Mouse (Mus musculus) left cerebral cortex, adult 9 months (tissue): ENCODE results near the gene Fam208b.

Experiments used
- DNase-seq, 2 experiments: peaks; one replicate each; pipeline ENCODE4 v3.0.0; 2022; ENCODE audit warnings: low spot score in 2 of 2

Fam208b gene

DNA sequence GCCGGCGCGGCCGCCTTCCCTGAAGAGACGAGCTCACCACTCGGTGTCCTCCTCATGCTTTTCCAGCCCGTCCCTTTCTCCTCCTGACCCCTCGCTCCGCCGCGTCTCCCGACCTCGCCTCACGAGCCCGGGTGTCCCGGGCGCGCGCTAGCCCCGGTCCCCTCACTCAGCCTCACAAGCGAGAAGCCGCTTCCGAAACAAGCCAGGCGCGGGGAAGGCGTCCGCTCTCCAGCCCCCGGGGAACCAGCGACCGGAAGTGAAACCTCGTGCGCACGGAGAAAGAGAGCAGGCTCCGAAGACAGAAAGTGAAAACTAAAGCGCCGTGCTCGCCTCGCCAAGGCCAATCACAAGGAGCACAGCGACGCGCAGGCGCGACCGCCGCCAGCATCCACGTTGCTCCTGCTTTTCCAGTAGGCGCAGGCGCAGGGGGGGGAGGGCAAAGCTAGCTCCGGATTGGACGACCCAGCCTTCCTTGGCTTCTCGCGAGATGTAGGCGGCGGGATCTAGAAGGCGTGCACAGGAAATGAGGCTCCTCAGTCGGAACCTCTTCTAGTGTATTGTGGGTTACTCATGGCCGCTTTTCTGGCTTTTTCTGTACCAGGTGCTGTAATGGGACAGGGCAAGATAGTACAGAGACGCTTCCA is at the start of gene Fam208b:
TSS of gene Fam208b (minus strand) at position 314 of the 644 bp plus-strand sequence.
- peak; percentile 95 to 99 for DNase-seq

DNA sequence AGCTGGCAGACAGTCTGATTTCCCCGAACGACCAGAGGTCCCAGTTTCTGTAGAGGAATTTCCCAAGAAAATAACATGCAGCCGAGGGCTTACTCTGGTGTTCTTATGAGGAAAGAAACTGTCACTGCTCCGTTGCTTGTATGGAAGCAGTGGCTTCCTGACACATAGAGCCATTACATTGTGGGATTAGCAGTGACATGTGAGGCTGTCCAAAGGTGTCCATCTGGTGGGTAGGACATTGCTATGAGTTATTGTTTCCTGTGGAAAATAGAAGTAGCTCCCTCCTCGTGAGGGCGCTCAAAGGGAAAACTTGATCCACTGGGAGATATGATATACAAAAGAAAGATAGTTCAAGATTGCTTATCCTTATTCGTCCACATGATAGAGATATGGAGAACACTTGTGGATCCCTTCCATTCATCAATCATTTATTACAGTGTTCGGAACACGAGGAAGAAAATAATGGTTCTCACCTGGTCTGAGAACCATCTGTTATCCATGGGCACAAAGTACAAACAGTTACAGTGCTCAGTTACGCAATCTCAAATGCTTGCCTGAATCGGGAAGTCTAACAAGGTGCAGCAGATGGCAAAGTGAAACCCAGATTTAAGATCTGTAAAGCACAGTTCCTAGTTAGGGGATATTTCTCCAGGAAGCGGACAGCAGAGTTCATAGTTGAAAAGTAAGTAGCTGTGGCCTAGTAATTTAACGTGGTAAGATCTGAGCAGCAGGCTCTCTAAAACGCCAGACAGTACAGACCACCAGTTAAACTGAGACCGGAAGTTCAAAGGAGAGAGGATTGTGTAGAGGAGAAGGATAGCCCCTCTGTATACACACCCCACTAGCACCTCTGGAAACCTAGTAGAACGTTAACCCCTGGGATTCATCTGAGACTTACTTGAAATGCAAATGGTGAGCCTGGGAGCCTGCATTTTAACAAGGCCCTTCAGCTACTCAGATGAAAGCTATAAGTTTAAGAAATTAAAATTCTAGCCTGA is 48.6 kb upstream of the Fam208b start:
- no peak for DNase-seq

DNA sequence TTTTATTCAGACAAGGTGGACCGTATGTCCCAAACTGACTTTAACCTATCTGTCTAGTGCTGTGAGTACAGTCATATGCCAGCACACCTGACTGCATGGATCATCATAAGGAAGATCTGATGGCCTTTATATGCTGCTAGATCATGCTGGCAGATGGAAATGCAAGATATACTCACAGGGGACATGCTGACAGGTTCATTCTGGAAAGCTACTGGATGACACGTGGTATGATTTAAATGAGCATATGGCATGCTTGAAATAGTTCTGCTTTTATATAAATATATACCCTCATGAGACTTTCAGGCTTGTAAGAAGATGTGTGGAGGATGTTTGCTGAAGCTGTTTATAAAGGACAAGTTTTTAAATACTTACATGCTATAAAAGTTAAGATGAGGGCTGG is 43.5 kb upstream of the Fam208b start:
- peak; percentile 46 to 65 for DNase-seq

DNA sequence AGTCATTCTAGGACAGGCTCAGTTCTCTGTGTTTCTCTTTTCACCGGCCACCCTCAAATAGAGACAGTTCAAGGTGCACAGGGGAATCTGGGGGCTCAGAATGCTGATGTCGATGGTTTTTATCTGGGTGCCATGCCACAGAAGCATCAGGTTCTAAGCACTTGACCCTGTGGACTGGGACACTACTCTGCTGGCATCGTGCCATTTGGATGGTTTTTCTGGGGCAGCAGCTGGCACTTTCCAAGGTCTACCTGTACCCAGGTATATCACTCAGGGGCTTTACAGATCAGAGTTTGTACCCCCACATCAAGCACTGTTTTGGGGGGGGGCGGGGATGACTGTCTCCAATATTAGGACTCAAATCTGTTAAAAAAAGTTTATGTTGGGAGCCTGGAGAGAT is 39.7 kb upstream of the Fam208b start:
- DNase-seq = no peak

DNA sequence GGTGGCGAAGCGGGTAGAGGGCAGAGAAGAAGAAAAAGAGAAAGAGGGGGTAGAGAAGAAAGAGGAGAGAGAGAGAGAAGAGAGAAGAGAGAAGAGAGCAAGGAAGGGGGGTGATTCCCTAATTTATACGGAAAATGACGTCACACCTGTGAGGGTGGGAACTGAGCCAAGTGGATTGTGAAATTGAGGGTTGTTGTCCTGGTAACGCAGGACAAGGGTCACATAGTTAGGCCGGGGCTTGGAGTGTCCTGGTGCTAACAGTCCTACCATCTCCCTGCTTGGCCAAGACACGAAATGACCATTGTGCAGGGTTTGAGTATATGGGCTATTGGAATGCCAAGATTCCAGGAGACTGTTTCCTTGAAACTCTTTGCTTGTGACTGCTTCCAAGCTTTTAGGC is 35.7 kb upstream of the Fam208b start:
- DNase-seq = no peak

DNA sequence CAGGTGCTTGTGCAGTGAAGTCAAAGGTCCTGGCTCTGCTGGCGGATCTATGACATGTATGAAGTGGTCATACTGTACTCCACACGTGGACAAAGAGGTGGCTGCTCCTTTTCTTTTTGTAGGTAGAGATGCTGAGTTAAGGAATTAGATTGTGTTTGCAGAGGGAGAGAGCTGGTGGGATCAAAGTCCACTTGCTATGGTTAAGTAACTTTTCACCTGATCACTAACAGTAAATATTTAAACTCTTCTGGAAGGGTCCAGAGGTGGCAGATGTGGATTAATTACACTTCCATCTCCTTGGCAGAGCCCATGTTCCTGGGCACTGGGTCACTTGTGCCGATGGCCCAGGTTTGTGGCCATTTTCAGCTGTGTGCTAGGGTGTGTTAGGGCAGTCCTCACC is 35.0 kb upstream of the Fam208b start:
- DNase-seq = no peak

DNA sequence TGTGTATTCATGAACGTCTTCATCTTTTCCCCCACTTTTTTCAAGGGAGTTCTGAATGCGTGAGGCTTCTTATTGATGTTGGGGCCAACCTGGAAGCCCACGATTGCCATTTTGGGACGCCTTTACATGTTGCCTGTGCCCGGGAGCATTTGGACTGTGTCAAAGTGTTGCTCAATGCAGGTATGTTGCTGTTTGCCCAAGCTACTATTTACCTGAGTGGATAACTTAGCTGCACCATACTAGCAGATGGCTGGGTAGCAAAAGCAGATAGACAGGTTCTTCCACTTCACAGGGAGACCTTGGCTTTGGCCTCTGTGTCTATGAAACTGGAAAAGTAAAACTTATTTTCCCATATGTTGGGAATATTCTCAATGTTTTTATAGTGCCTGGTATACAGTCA is 34.0 kb upstream of the Fam208b start:
- no peak for DNase-seq

DNA sequence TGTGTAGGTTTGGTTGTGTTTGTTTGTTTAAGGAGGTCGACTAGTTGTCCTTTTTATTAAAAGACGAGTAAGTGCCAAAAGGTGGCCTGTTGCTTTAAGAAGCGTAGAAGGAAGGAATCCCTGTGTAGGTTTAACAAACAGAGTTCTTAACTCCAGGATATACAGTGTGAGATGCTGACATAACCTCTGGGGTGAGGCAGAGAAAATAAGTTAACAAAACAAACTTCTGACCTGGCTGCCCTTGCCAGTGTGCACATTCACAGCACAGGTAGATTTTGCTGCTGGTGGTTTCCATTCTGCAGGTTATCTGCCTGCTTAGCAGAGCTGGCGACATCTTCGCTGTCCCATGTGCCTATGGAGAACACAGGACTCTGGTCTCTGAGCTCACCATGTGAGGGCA is 31.6 kb upstream of the Fam208b start:
- DNase-seq = no peak

DNA sequence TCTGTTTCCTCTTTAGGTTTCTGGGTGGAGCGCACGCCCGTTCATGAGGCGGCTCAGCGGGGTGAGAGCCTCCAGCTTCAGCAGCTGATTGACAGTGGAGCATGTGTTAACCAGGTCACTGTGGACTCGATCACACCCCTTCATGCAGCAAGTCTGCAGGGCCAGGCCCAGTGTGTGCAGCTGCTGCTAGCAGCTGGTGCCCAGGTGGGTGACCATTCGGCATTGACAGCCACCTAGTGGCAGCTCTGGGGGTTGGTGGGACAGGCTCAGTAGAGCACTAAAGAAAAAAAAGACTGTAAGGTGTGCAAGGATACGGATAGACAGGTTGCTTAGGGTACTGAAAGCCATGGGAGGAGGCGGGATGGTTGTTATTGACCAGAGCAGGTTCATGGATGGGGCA is 31.1 kb upstream of the Fam208b start:
- DNase-seq = no peak

DNA sequence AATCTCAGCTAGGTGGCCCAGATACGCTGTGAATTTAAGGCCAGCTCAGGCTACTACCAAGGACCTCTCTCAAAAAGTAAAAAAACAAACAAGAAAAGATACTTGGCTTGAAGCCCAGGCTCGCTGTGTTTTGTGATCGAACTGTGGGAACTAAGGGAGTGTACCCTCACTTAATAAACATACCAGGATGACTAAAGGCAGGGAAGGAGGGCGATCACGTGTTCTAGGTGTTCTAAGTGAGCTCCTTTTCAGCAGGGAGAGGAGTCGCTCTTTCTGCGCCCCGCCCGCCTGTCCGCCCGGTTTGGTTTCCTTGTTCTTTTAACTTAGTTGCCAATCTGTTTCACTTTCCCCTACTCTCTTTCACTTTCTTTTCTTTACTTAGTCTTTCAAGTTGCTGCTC is 25.9 kb upstream of the Fam208b start:
- no peak for DNase-seq

DNA sequence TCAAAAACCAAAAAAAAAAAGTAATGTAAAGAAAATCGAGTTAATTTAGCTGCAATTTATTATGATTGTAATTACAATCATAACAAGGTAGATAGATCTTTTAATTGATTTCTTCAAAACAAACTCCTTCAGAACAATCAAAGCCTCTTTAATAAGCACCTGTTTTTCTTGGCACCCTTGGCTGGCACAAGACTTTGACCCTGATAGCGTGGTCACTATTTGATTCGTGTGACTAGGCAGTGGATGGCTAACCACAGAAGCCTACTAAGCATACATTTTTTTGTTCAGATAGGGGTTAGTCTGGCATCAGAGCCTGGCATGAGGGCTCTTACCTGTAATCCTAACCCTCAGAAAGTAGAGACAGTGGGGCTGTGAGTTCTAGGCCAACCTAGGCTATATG is 24.2 kb upstream of the Fam208b start:
- no peak for DNase-seq

DNA sequence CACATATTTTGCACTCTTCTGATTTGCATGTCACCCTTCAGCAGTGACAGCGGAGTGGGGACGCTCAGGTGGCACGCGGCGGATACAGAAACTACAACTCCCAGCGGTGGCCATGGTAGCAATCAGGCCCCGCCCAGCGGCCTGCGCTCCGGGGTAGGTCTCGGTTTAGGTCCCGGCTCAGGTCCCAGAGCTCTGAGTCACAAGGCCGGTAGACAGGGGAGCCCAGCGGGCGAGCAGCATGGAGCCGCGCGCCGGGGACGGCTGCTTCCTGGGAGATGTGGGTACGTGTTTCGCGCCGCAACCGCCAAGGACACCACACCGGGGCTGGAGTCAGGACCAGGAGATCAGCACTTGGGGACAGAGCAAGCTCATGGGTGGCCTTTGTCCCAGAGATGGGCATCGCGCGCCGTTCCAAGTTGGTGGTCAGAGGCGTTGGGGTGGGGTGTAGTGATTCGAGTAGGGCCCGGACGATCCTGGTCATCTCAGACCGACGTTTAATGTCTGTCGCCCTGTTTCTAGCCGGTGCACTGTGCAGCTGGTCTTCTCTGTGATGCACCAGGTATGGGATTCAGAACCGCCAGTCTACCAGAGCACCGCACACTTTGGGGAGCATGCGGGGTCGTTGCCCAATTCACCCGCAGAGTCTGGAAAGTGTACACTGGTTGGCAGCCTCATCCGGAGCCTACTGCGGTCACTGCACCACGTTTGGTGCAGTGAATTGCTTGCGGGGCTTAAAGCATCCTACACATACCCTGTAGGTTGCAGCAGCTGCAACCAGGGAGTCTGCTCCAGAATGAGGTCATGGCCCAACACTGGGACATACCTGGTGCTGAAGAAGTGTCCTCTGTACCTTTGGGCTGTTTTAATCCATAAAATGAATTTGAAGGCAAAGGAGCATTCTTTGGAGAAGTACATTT is 23.2 kb upstream of the Fam208b start, which contains the start of gene Asb13:
TSS of gene Asb13 (plus strand) at position 138 of the 917 bp plus-strand sequence.
- peak; percentile 62 to 87 for DNase-seq

DNA sequence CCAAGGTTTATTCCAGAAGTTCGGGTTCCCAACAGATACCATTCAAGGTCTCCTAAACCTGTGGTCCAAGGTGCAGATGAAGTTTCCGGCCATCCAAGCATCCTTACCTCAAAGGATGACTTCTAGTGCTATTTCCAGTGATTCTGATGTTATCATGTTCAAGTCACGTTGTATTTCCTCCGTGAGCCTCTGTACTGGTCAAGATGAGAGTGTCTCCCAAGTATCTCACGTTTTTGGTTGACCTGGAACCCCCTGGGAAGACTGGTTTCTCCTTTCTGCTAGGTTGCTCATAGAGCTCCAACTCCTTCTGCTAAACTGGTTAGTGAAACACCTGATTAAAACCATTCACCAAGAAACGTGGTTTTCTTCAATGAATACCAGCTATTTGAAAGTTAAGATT is 22.2 kb upstream of the Fam208b start:
- DNase-seq = no peak

DNA sequence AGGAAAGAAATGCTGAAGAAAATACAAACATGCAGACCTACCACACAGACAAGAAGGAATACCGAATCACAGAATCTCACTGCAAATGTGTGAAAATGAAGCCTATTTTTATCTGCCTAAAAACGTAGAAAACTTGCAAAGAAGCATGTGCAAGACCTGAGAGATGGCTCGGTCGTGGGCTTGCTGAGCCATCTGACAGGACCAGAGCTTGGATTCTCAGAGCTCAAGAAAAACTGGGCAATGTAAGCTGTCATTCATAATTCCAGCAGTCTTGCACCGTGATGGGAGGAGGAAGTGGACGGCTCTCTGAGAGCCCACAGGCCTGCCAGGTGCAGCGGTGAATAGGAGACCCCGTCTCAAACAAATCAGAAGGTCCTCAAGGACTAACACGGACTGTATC is 21.6 kb upstream of the Fam208b start:
- DNase-seq = no peak

DNA sequence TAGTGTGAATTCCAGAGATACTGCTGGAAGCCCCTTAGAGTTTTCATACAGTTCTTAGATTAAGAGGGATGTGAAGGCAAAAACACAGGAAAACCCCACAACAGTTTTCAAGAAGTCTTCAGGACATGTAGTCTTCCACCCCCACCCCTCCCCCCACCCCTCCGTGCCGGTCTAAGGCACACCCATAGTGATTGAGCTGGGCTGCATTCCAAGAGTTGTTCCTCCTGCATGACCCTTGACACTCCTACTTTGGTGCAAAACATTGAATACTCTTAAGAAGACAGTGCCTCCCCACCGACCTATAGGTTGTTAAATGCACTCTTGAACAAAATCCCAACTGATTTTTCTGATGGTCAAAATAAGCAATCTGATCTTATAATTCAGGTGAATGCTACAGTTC is 17.2 kb upstream of the Fam208b start:
- DNase-seq = no peak

DNA sequence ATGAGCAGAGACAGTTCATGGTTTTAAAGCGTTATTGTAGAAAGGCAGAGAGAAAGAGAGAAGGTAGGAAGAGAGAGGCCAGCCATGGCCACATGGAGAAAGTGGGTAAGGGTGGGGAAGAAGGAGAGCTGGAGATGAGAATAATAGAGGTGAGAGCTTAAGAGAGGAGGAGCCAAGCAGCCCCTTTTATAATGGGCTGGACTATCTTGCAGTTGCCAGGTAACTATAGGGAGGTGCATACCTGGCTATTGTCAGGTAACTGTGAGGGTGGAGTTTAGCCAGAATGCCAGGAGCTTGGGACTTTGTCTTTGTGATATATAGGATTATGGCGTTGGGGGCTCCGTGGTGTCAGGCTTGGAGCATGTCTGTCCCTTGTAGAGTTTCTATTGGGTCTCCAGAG is 16.2 kb upstream of the Fam208b start:
- DNase-seq = no peak

DNA sequence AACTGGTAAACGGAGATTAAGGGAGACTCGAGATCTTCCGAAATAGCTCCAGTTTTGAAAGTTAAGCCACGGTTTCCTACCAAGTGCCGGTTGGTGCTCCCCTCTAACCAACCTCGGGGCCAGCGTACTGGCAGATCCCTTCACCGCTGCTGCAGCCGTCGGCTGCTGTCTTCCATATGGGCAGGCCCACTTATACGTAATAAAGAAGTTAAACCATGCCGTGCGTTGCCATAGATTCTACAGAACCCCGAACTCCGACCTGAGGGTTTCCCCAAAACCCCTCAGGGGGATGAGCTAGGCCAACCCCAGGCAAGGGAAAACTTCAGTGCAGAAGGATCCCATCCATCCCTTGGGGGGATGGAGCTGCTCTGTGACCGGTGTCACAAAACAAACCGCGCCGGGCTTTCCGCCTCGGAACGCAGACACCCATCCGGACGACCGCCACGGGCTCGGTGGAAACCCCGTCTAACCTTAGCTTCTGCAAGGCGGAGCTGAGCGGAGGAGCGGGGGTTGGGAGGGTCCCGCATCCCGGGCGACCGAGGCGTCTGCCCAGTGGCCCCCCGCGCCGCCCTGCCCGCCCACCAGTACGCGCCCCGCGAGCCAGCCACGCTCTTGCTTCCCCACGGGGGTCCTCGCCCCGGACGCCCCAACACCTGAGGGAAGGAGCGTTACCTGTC is 652 bp downstream of the Fam208b start:
- DNase-seq = peak in 1 of 2 experiments; percentile 8

DNA sequence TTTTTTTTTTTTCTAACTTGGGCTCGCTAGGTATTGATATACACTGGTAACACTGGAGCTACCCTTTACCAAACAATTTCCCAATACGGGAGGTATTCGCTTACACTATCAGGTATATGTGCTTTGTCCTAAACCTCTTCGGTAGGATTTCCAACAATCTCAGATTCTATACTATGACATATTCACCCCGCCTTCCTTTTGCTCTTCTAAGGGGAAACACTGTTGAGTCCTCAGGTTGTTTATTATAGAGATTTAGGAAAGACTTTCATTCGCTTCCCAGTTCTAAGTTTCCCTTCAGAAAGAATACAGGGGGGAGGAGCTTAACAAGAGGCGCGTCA is 1.2 kb downstream of the Fam208b start:
- no peak for DNase-seq

DNA sequence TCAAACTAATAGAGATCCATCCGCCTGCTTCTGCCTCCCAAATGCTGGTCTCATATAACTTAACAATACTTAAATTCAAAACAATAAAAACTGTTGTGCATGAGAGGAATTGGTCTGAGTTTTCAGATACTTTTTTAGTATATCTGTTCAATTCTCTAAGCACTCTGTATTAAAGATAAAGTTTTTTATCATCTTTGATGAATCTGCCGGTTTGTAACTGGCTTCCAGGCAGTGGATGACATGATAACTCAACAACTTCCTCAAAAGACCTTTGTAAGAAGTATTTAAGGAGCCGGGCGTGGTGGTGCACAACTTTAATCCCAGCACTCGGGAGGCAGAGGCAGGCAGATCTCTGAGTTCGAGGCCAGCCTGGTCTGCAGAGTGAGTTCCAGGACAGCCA is 14.7 kb downstream of the Fam208b start:
- DNase-seq = no peak

DNA sequence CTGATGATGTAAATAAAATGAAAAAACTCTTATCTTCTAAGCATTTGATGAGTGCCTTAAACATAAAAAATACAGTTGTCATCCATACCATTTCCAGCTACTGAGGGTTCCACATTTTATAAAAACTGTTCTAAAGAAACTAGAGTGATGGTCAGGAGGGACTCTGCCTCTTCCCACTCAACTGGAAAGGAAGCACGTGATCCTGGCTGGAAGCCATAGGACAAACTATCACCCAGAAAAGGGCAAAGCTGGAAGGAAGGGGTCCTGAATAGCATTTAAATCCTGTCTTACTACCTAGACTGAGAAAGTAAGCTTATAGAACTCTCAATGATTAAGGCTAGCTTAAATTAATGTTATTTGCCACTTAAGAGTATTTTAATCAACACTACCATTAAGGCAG is 16.6 kb downstream of the Fam208b start:
- DNase-seq = no peak

DNA sequence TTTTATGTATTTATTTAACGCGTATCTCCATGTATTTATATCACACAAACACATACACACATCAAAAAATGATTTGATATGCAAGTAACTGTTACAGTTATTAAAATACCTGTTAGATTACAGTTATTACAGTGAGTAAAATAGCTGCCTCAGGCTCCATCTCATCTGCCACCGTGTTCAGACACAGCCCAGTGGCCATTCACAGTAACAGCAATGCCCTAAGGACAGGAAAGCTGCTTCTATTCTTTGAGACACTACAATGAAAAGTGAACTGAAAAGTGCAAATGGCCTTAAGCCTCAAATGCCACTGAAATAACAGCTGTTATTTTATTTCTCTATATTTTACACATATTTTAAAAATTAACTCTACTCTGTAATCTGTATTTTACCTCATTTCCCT is 20.1 kb downstream of the Fam208b start:
- DNase-seq = no peak

DNA sequence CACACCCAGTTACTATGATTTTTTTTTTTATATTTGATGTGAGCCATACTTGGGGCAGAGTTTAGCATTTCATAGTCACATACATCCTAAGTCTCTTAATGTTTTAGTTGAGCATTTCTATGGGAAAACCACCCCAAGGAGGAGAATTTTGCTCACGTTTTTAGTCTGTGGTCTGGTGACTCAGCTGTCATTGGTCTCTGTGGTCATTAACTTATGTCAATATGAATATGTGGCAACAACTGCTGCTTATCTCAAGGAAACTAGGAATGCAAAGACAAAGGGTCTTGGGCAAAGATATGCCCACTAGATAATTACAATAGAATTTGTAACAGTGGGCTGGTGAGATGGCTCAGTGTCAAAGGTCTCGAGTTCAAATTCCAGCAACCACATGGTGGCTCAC is 47.0 kb downstream of the Fam208b start:
- DNase-seq = no peak
